8 mouse cellular contexts compared by ENCODE assay signal in genomic region chr12:11203694-11204665, GRCm38 (mm10). TPM values are rescaled to one million over a fixed set of nuclear protein-coding genes. Genes with fewer than 3 reads are reported as not detected.
DNase-seq lines count a peak whose midpoint lies in the region; ATAC-seq and TF ChIP-seq lines count a peak whose summit lies in the region.
"Had no signal": no experiment of that assay in that cellular context is flagged by ENCODE, and none has a peak within 500 bp of the region (broad histone marks: within the 10 kb centered on the region; RNA-seq: fewer than 3 reads in every experiment).

No protein-coding gene starts in this region.

- H3K9ac ChIP-seq in heart, postnatal 0 days (replicated peaks; ENCODE audit: low read depth, low read length), result peak overlapping the region; percentile 18; the same call in 1 of the 2 replicates
- H3K9ac ChIP-seq in limb, embryonic 13.5 days, result no peak overlapping the region
- no peak overlapping the region for H3K9ac ChIP-seq in forebrain, embryonic 13.5 days

- peak overlapping the region; percentile 20 for H3K4me3 ChIP-seq in heart, postnatal 0 days (ENCODE audit: low read depth, low read length)
- no peak overlapping the region for H3K4me3 ChIP-seq in limb, embryonic 13.5 days
- no peak overlapping the region for H3K4me3 ChIP-seq in forebrain, embryonic 13.5 days

- peak; percentile 67 for DNase-seq in brain, adult 2 months (ENCODE audit: low read depth, low spot score)
- peak; percentile 62 to 69 for DNase-seq in cerebellum, postnatal 25 days
- DNase-seq in heart, postnatal 0 days (ENCODE audit: low spot score), result peak; percentile 91
- peak; percentile 68 for DNase-seq in testis, postnatal 10 days (ENCODE audit: low spot score)
- DNase-seq in MN1 (ENCODE audit: low spot score), result no peak

- peak overlapping the region; percentile 93 for H3K27ac ChIP-seq in heart, postnatal 0 days (ENCODE audit: low read depth)
- peak overlapping the region; percentile 45; the same call in 1 of the 2 replicates for H3K27ac ChIP-seq in limb, embryonic 13.5 days
- no peak overlapping the region for H3K27ac ChIP-seq in forebrain, embryonic 13.5 days

- 26% methylated on average over 18 of the region's 18 CpGs for whole genome bisulfite sequencing in heart, postnatal 0 days
- 64% methylated on average over 18 of the region's 18 CpGs for WGBS in limb, embryonic 13.5 days
- WGBS in forebrain, embryonic 13.5 days, result 85% methylated on average over 18 of the region's 18 CpGs

- peak; percentile 97 for ATAC-seq in heart, postnatal 0 days (ENCODE audit: insufficient read depth, low read depth)
- ATAC-seq in limb, embryonic 13.5 days (ENCODE audit: low FRiP score, low read depth), result 0 out of 2 replicates have a peak, but pooled peaks have one; percentile 39
- no peak for ATAC-seq in forebrain, embryonic 13.5 days

- H3K27me3 ChIP-seq in heart, postnatal 0 days (ENCODE audit: control insufficient read depth, insufficient read depth, low read length), result no peaks in the 10 kb centered on the region
- H3K27me3 ChIP-seq in limb, embryonic 13.5 days, result peaks cover 3% of the 10 kb centered on the region; the same call in 1 of the 2 replicates
- no peaks in the 10 kb centered on the region for H3K27me3 ChIP-seq in forebrain, embryonic 13.5 days

- H3K36me3 ChIP-seq in heart, postnatal 0 days (replicated peaks; ENCODE audit: control insufficient read depth, insufficient read depth, low read length), result no peaks in the 10 kb centered on the region
- no peaks in the 10 kb centered on the region for H3K36me3 ChIP-seq in limb, embryonic 13.5 days
- H3K36me3 ChIP-seq in forebrain, embryonic 13.5 days (ENCODE audit: poor library complexity, severe bottlenecking), result no peaks in the 10 kb centered on the region

- peak; percentile 46; the same call in 1 of the 2 replicates for TF ChIP-seq EP300 in heart, postnatal 0 days (IDR thresholded peaks at IDR 0.05; ENCODE audit: low read depth)

- H3K4me1 ChIP-seq in heart, postnatal 0 days (ENCODE audit: control insufficient read depth, insufficient read depth), result peaks cover 7% of the 10 kb centered on the region
- H3K4me1 ChIP-seq in limb, embryonic 13.5 days, result peaks cover 8% of the 10 kb centered on the region; the same call in 1 of the 2 replicates
- peaks cover 9% of the 10 kb centered on the region for H3K4me1 ChIP-seq in forebrain, embryonic 13.5 days

- no peaks in the 10 kb centered on the region for H3K9me3 ChIP-seq in heart, postnatal 0 days (replicated peaks; ENCODE audit: control insufficient read depth, low read length)
- H3K9me3 ChIP-seq in limb, embryonic 13.5 days, result no peaks in the 10 kb centered on the region
- H3K9me3 ChIP-seq in forebrain, embryonic 13.5 days (replicated peaks), result no peaks in the 10 kb centered on the region

- H3K4me2 ChIP-seq in heart, postnatal 0 days (ENCODE audit: low read depth, low read length), result peak overlapping the region; percentile 52
- peak overlapping the region; percentile 3; the same call in 1 of the 2 replicates for H3K4me2 ChIP-seq in limb, embryonic 13.5 days (replicated peaks)
- no peak overlapping the region for H3K4me2 ChIP-seq in forebrain, embryonic 13.5 days

- no peak for TF ChIP-seq CTCF in heart, postnatal 0 days (IDR thresholded peaks at IDR 0.05; ENCODE audit: low read depth)

RNA-seq across cellular contexts. Expression of gene Msgn1, which starts 4.8 kb away (rescaled TPM):
- not detected in 2 replicates for total RNA-seq in heart, postnatal 0 days (2014; rRNA removed; ENCODE audit: low replicate concordance)
- not detected in 2 replicates for polyA plus RNA-seq in heart, postnatal 0 days (2015; fragmentation: Nextera tagmentation; extraction: Ambion mirVana)
- polyA plus RNA-seq in limb, embryonic 13.5 days (2015; fragmentation: Nextera tagmentation; extraction: Ambion mirVana), result not detected in 2 replicates
- not detected in 2 replicates for polyA plus RNA-seq in forebrain, embryonic 13.5 days (2015; fragmentation: Nextera tagmentation; extraction: Ambion mirVana)
- total RNA-seq: layer of hippocampus, adult 8-10 months had no signal

RNA-seq across cellular contexts. Expression of gene Kcns3, which starts 53.1 kb away (rescaled TPM):
- total RNA-seq in heart, postnatal 0 days (2014; rRNA removed; ENCODE audit: low replicate concordance), result 0.08 and 1.2 TPM in 2 replicates
- polyA plus RNA-seq in heart, postnatal 0 days (2015; fragmentation: Nextera tagmentation; extraction: Ambion mirVana), result 0.18 TPM in 2 replicates
- polyA plus RNA-seq in limb, embryonic 13.5 days (2015; fragmentation: Nextera tagmentation; extraction: Ambion mirVana), result 0.96 and 1.9 TPM in 2 replicates
- polyA plus RNA-seq in forebrain, embryonic 13.5 days (2015; fragmentation: Nextera tagmentation; extraction: Ambion mirVana), result 0.31 and 0.40 TPM in 2 replicates
